Mouse (Mus musculus) E14TG2a.4 (cell line): Measurements from ENCODE around the gene Tex22.

ENCODE experiments used
- H3K27me3 ChIP-seq: 2 replicates; pipeline ENCODE4 v1.6.1; 2014; ENCODE audit warnings: low read length, control low read depth; ENCODE audit not compliant: insufficient read depth
- H3K36me3 ChIP-seq: 2 replicates; pipeline ENCODE4 v1.6.1; 2014; ENCODE audit warnings: low read length, control low read depth; ENCODE audit not compliant: insufficient read depth
- H3K4me1 ChIP-seq: replicated peaks from 2 replicates; pipeline ENCODE4 v1.6.1; 2014; ENCODE audit warnings: low read depth, low read length, control low read depth
- H3K4me3 ChIP-seq: replicated peaks from 2 replicates; pipeline ENCODE4 v1.5.1; 2014; ENCODE audit warnings: mild to moderate bottlenecking, low read length
- H3K9me3 ChIP-seq: 2 replicates; pipeline ENCODE4 v1.6.1; 2014; ENCODE audit warnings: low read length, control low read depth
- CTCF ChIP-seq: conservative IDR thresholded peaks from 2 replicates; pipeline ENCODE4 v1.5.1; 2014; ENCODE audit warnings: low read length
- NANOG ChIP-seq: IDR thresholded peaks from 2 replicates; pipeline ENCODE4 v1.6.1; 2014; ENCODE audit warnings: borderline replicate concordance, low read length, mixed read lengths
- POU5F1 ChIP-seq: IDR thresholded peaks from 2 replicates; pipeline ENCODE4 v1.6.1; 2014; ENCODE audit warnings: low read length, borderline replicate concordance

The Tex22 gene

DNA sequence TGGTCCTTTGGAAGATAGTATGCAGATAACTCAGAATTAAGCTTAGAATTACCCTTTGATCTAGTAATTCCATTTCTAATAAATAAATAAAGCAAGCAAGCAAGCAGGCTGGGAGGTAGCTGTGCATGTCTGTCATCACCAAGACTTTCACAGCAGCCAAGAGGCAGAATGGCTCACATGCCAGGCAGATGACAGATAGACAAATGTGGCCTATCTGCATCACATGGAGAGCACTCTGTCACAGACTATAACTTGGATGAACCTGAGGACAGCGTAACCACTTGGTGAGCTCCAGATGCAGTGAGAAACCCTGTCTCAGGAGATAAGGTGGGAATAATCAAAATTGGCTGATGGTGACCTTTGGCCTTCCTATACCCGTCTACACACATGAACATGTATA is 39.2 kb upstream of the Tex22 start:
- H3K9me3 ChIP-seq, result no peaks in the 10 kb centered on the region
- no peaks in the 10 kb centered on the region for H3K4me1 ChIP-seq
- TF ChIP-seq CTCF, result no peak
- TF ChIP-seq NANOG, result no peak
- no peak for TF ChIP-seq POU5F1
- no peaks in the 10 kb centered on the region for H3K27me3 ChIP-seq
- 0 out of 2 replicates have a peak, but pooled peaks cover 4% of the 10 kb centered on the region for H3K36me3 ChIP-seq
- H3K4me3 ChIP-seq, result no peak overlapping the region

DNA sequence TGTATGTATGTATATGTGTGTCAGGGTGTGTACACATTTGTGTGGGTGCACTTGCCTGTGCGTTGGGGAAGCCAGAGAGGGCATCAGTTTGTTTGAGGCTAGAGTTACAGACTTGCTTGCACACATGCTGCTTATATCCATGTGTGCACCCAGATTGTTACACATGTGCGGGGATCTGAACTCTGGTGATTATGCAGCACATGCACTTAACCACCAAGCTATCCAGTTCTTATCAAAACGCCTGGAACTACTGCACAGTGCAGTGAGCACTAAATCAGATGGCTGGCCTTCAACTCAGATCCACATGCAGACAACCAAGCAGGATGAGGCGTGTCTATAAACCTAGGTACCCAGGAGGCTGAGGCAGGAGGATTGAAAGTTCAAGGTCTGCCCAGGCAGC is 37.3 kb upstream of the Tex22 start:
- H3K4me1 ChIP-seq, result 0 out of 2 replicates have a peak, but pooled peaks cover 5% of the 10 kb centered on the region

GRCm38 (mm10) chr12:113038414-113038813 is 35.9 kb upstream of the Tex22 start:
- Histone ChIP-seq H3K36me3 (no peaks in the 10 kb centered on the region), H3K27me3 (no peaks in the 10 kb centered on the region), H3K4me3 (no peak overlapping the region), H3K4me1 (0 out of 2 replicates have a peak, but pooled peaks cover 5% of the 10 kb centered on the region), H3K9me3 (no peaks in the 10 kb centered on the region)
- TF ChIP-seq POU5F1 (no peak), CTCF (no peak), NANOG (no peak)

More for the DNA sequence above, 37.3 kb upstream of the Tex22 start:
- Histone ChIP-seq H3K36me3 (0 out of 2 replicates have a peak, but pooled peaks cover 2% of the 10 kb centered on the region), H3K4me3 (no peak overlapping the region), H3K27me3 (no peaks in the 10 kb centered on the region), H3K9me3 (no peaks in the 10 kb centered on the region)
- no peak for TF ChIP-seq CTCF
- TF ChIP-seq POU5F1, result no peak
- TF ChIP-seq NANOG, result no peak

- no peak overlapping the region for H3K4me3 ChIP-seq
- H3K36me3 ChIP-seq, result peaks cover 23% of the 10 kb centered on the region
- TF ChIP-seq NANOG, result no peak
- TF ChIP-seq CTCF, result no peak
- no peak for TF ChIP-seq POU5F1
- H3K27me3 ChIP-seq, result no peaks in the 10 kb centered on the region
- no peaks in the 10 kb centered on the region for H3K9me3 ChIP-seq
- 0 out of 2 replicates have a peak, but pooled peaks cover 5% of the 10 kb centered on the region for H3K4me1 ChIP-seq
These were observed 32.5 kb upstream of the Tex22 start for GRCm38 (mm10) chr12:113041481-113042439.

DNA sequence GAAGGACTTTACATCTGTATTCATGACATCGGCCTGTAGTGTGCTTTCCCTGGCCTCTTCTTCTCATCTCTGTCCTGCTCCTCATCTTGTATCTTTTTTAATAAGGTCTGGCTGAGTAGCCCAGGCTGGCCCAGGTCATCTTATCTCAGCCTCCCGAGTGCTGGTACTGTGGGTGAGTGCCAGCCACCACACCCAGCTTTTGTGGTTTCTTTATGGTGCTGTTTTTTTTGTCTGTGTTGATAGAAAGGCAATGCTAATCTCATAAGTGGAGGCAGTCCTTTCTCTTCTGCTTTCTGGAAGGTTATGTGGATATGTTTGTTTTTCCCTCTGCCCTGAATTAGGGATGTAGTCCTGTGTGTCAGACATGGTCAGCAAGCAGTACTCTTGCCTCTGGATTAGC is 31.8 kb upstream of the Tex22 start:
- Histone ChIP-seq H3K27me3 (no peaks in the 10 kb centered on the region), H3K4me1 (0 out of 2 replicates have a peak, but pooled peaks cover 5% of the 10 kb centered on the region), H3K4me3 (no peak overlapping the region), H3K9me3 (no peaks in the 10 kb centered on the region), H3K36me3 (peaks cover 31% of the 10 kb centered on the region)
- TF ChIP-seq CTCF, result no peak
- TF ChIP-seq POU5F1, result no peak
- TF ChIP-seq NANOG, result no peak

GRCm38 (mm10) chr12:113044916-113045677 is 29.2 kb upstream of the Tex22 start:
- H3K9me3 ChIP-seq, result no peaks in the 10 kb centered on the region
- peaks cover 53% of the 10 kb centered on the region for H3K36me3 ChIP-seq
- no peak for TF ChIP-seq POU5F1
- TF ChIP-seq CTCF, result no peak
- TF ChIP-seq NANOG, result no peak
- no peak overlapping the region for H3K4me3 ChIP-seq
- H3K4me1 ChIP-seq, result 0 out of 2 replicates have a peak, but pooled peaks cover 5% of the 10 kb centered on the region
- H3K27me3 ChIP-seq, result no peaks in the 10 kb centered on the region

GRCm38 (mm10) chr12:113046861-113047260 is 27.4 kb upstream of the Tex22 start:
- TF ChIP-seq CTCF, result no peak
- TF ChIP-seq POU5F1, result no peak
- no peak for TF ChIP-seq NANOG
- H3K4me3 ChIP-seq, result no peak overlapping the region
- peaks cover 70% of the 10 kb centered on the region for H3K36me3 ChIP-seq
- H3K27me3 ChIP-seq, result no peaks in the 10 kb centered on the region
- H3K4me1 ChIP-seq, result peaks cover 6% of the 10 kb centered on the region
- no peaks in the 10 kb centered on the region for H3K9me3 ChIP-seq

DNA sequence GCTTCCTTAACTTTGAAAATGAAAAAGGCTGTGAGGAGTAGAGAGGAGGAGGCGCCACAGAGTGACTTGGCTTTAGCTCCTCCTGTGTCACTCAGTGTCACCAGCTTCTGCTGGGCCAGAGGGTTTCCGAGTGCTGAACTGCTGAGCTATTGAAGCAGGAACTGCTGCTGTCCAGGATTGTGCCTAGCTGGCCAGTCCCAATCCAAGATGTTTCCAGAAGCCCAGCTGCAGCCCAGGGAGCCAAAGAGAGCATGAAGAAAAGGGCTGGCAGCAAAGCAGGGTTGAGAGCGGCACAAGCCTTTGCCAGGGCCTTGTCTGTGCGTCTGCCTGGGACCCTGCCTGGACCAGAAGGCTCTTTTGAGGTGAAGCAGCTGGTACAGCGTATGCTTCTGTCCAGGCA is 26.2 kb upstream of the Tex22 start:
- Histone ChIP-seq H3K36me3 (peaks cover 81% of the 10 kb centered on the region), H3K9me3 (no peaks in the 10 kb centered on the region), H3K27me3 (no peaks in the 10 kb centered on the region), H3K4me1 (peaks cover 11% of the 10 kb centered on the region), H3K4me3 (no peak overlapping the region)
- TF ChIP-seq CTCF, result no peak
- TF ChIP-seq POU5F1, result no peak
- TF ChIP-seq NANOG, result no peak

DNA sequence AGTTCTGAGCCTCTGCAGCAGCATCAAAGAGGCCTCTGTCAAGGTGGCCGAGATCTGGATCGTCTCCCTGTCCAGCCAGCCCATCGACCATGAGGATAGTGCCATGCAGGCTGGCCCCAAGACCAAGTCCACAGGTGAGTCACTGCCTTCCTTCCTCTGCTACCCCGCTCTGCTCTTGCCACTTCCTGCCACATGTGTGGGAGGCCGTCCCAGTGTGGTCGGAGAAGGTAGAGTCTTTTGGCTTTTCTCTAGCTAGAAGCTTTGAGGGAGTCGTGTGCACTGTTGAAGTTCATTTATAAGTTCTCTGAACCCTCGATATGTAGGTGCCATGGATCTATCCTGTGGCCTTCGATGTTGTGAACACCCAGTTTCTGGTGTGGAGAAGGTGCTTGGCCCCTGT is 24.5 kb upstream of the Tex22 start:
- Histone ChIP-seq H3K36me3 (peaks cover 85% of the 10 kb centered on the region), H3K27me3 (no peaks in the 10 kb centered on the region), H3K9me3 (no peaks in the 10 kb centered on the region), H3K4me3 (no peak overlapping the region), H3K4me1 (peaks cover 11% of the 10 kb centered on the region)
- TF ChIP-seq NANOG (no peak), CTCF (no peak), POU5F1 (no peak)
